Mouse (Mus musculus) thymus, adult 2 months (tissue): ENCODE data around the gene Ribc2. TPM values are rescaled to one million over a fixed set of nuclear protein-coding genes. Genes with fewer than 3 reads are reported as not detected.
A peak's percentile ranks its signal among the peaks of the same experiment; 100 is the strongest.

Experiments
- DNase-seq: peaks from one replicate; pipeline ENCODE4 v3.0.0; 2021
- H3K27ac ChIP-seq: fragments of 200-500 bp; 2 replicates; pipeline ENCODE4 v1.5.1; 2012; ENCODE audit warnings: low read length, control low read depth; ENCODE audit not compliant: control insufficient read depth, insufficient read depth
- H3K27me3 ChIP-seq: fragments of 200-500 bp; 2 replicates; pipeline ENCODE4 v1.6.1; 2012; ENCODE audit warnings: mild to moderate bottlenecking, low read length, moderate library complexity, mixed read lengths; ENCODE audit not compliant: control insufficient read depth, insufficient read depth
- H3K36me3 ChIP-seq: fragments of 200-500 bp; 2 replicates; pipeline ENCODE4 v1.6.1; 2012; ENCODE audit warnings: mild to moderate bottlenecking, low read length, moderate library complexity; ENCODE audit not compliant: control insufficient read depth, insufficient read depth
- H3K4me1 ChIP-seq: fragments of 200-500 bp; replicated peaks from 2 replicates; pipeline ENCODE4 v1.6.1; 2012; ENCODE audit warnings: low read length; ENCODE audit not compliant: control insufficient read depth, insufficient read depth
- H3K4me3 ChIP-seq: fragments of 200-500 bp; 2 replicates; pipeline ENCODE4 v1.5.1; 2012; ENCODE audit warnings: mild to moderate bottlenecking, low read length, control low read depth, moderate library complexity; ENCODE audit not compliant: control insufficient read depth, insufficient read depth
- CTCF ChIP-seq: fragments of 200-500 bp; IDR thresholded peaks from 2 replicates; pipeline ENCODE4 v1.5.1; 2012; ENCODE audit warnings: mild to moderate bottlenecking, control low read depth, low read length, moderate library complexity, borderline replicate concordance; ENCODE audit not compliant: control insufficient read depth, poor library complexity, insufficient read depth; ENCODE audit errors: extremely low read depth
- POLR2A ChIP-seq: fragments of 200-500 bp; IDR thresholded peaks from 2 replicates; pipeline ENCODE4 v1.6.1; 2012; ENCODE audit warnings: mild to moderate bottlenecking, low read length, control low read depth, moderate library complexity; ENCODE audit not compliant: control insufficient read depth, poor library complexity, insufficient read depth; ENCODE audit errors: extremely low read depth
- WGBS: fragments of 180-500 bp; shearing (Covaris S2); methylation state at CpG from one replicate; pipeline ENCODE4 v1.1.7; 2018; 5-methylcytosine and 5-hydroxymethylcytosine counted together
- polyA plus RNA-seq: library from polyadenylated mRNA; depleted of rRNA; stranded (reverse); fragments of >200 nt; gene quantifications from 2 replicates; pipeline ENCODE4 v1.2.3, GENCODE M21; 2012

Ribc2 gene
- polyA plus RNA-seq, 1 experiment, result 0.09 TPM

DNA sequence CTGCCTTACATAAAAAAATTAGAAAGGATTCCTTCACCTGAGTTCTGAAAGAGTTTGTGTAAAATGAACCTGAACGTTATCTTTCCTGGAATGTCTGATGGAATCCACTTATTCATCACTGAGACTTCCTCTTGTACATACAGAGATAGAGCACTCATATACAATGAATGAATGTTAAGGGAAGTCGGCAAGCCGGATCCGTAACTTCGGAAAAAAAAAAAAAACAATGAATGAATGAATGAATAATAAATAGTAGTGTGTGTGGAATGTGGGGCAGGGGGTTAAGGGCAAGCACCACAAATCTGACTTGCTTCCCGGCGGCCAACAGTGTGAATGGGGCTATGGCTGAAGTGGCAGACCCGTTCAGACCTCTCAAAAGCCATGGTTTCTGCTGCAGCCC lies 45.7 kb downstream of the Ribc2 start:
- Histone ChIP-seq H3K27ac (no peak overlapping the region), H3K27me3 (no peaks in the 10 kb centered on the region), H3K4me3 (no peak overlapping the region), H3K4me1 (0 out of 2 replicates have a peak, but pooled peaks cover 4% of the 10 kb centered on the region), H3K36me3 (no peaks in the 10 kb centered on the region)
- TF ChIP-seq POLR2A (no peak), CTCF (no peak)
- WGBS, result 83% methylated on average over 8 of the region's 8 CpGs
- DNase-seq, result peak; percentile 5

DNA sequence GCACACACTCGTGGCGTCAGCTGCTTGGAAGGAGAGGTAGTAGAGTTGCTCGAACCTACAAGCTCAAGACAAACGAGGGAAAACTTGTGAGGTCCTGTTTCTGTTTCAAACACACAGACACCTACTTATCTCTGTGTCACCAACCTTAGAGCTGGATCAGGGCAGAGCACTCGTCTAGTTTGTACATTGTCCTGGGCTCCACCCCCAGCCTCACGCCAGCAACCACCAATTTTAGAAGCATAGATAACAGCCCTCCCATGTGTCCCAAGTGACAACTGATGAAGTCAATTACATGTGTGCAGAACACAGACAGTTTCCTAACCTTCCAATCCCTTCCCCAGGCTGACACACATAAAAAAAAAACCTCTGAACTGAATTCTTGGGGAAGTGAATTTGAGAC lies 46.3 kb downstream of the Ribc2 start:
- Histone ChIP-seq H3K27ac (no peak overlapping the region), H3K27me3 (no peaks in the 10 kb centered on the region), H3K36me3 (no peaks in the 10 kb centered on the region), H3K4me1 (0 out of 2 replicates have a peak, but pooled peaks cover 4% of the 10 kb centered on the region), H3K4me3 (no peak overlapping the region)
- no peak for DNase-seq
- 84% methylated on average over 6 of the region's 6 CpGs for WGBS
- TF ChIP-seq POLR2A, result no peak
- TF ChIP-seq CTCF, result no peak

DNA sequence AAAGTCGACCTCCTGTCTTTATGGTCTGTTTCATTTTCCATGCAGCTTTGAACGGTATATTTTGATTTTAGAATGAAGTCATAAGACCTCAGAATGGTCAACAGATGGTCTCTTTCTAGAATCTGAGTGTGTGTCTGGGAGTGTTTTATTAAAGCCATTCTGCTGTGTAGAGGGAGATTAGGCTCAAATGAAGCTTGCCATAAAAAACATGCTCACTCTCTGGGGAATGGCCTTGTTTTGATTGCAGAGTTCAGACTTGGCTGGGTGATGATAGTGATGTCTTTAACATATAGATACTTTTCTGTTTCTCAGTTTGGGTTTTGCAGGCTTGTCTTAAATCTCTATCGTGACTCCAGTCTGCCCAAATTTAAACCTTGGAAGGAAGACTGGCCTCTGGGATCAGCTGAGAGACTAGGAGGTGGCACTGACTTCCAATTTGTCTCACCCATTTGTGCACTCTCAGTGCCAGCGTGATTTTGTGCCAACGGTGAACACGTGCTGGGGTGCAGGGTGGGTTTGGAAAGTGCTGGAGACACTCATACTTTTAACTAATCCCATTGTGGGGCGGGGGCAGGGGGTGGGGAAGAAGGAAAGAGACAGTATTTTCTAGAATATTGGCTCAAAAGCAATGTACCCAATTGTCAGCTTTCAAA lies 47.8 kb downstream of the Ribc2 start:
- Histone ChIP-seq H3K4me1 (0 out of 2 replicates have a peak, but pooled peaks cover 4% of the 10 kb centered on the region), H3K27me3 (no peaks in the 10 kb centered on the region), H3K4me3 (no peak overlapping the region), H3K27ac (no peak overlapping the region), H3K36me3 (no peaks in the 10 kb centered on the region)
- 90% methylated on average over 7 of the region's 7 CpGs for WGBS
- DNase-seq, result no peak
- TF ChIP-seq CTCF (no peak), POLR2A (no peak)

- no peak for TF ChIP-seq POLR2A
- no peak for TF ChIP-seq CTCF
- Histone ChIP-seq H3K27ac (no peak overlapping the region), H3K4me1 (0 out of 2 replicates have a peak, but pooled peaks cover 4% of the 10 kb centered on the region), H3K4me3 (no peak overlapping the region), H3K36me3 (no peaks in the 10 kb centered on the region), H3K27me3 (no peaks in the 10 kb centered on the region)
- no peak for DNase-seq
Measured at GRCm38 (mm10) chr15:85180368-85180767, 48.5 kb downstream of the Ribc2 start.

- Histone ChIP-seq H3K4me1 (0 out of 2 replicates have a peak, but pooled peaks cover 4% of the 10 kb centered on the region), H3K36me3 (no peaks in the 10 kb centered on the region), H3K27ac (no peak overlapping the region), H3K27me3 (no peaks in the 10 kb centered on the region), H3K4me3 (no peak overlapping the region)
- 95% methylated on average over 4 of the region's 4 CpGs for WGBS
- TF ChIP-seq POLR2A (no peak), CTCF (no peak)
- no peak for DNase-seq
Measured at GRCm38 (mm10) chr15:85182063-85182462, 50.2 kb downstream of the Ribc2 start.

- no peaks in the 10 kb centered on the region for H3K4me1 ChIP-seq
- H3K27me3 ChIP-seq, result no peaks in the 10 kb centered on the region
- H3K27ac ChIP-seq, result no peak overlapping the region
- no peak for DNase-seq
- 89% methylated on average over 7 of the region's 7 CpGs for WGBS
- H3K4me3 ChIP-seq, result no peak overlapping the region
- no peaks in the 10 kb centered on the region for H3K36me3 ChIP-seq
- no peak for TF ChIP-seq POLR2A
- TF ChIP-seq CTCF, result no peak
Measured at GRCm38 (mm10) chr15:85186916-85187315, 55.0 kb downstream of the Ribc2 start.
